Mouse (Mus musculus): ENCODE data around the gene Itsn2.

DNA sequence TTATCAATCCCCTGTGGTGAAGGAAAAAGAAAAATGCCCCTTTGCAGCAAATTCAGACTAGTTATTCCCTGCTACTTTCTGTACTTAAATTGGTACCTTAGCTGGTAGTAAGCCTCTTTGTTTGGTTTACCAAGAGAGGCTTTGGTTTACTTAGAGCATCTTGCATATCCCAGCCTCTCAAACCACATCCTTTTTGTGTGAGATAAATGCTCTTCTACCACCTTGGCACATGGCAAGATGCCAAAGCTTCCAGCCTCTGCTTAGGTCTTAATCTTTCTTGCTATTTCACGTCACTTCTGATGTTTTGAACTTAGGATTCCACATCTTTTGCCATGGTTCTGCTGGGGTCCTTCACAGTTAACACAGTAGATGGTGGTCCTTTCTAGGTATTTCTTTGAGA lies 31.8 kb downstream of the Itsn2 start:
- TF ChIP-seq MAX (IDR thresholded peaks at IDR 0.05; ENCODE audit: low read depth): no peak
- no peak for TF ChIP-seq CEBPB (IDR thresholded peaks at IDR 0.05; ENCODE audit: insufficient read depth, poor library complexity, severe bottlenecking)
- no peak for TF ChIP-seq USF1 (IDR thresholded peaks at IDR 0.05; ENCODE audit: low read depth)
- TF ChIP-seq E2F4 (IDR thresholded peaks at IDR 0.05; ENCODE audit: insufficient read depth): no peak
- no peak for TF ChIP-seq MYOG (IDR thresholded peaks at IDR 0.05; ENCODE audit: control insufficient read depth in 1 of 3, insufficient read depth in 1 of 3, insufficient read length in 2 of 3, low read depth in 2 of 3)
- TF ChIP-seq POLR2AphosphoS2 (IDR thresholded peaks at IDR 0.05; ENCODE audit: insufficient read length, low read depth): no peak
- TF ChIP-seq TCF12 (IDR thresholded peaks at IDR 0.05; ENCODE audit: insufficient read depth, poor library complexity, severe bottlenecking): no peak
- no peak for TF ChIP-seq POLR2A (IDR thresholded peaks at IDR 0.05; ENCODE audit: insufficient read length, low read depth)

All from myocyte (in vitro differentiated cells).